Mouse (Mus musculus) left cerebral cortex, postnatal 10 days (tissue): ENCODE measurements around the gene Gm17027. TPM values are rescaled to one million over a fixed set of nuclear protein-coding genes. Genes with fewer than 3 reads are reported as not detected.
"Not testable (repeated sequence)": the region's sequence is repeated elsewhere in the genome, so short reads cannot be mapped to it uniquely, and the experiment has no call there.

Source experiments
- DNase-seq, 2 experiments: peaks; one replicate each; pipeline ENCODE4 v3.0.0; 2021 to 2022; ENCODE audit warnings: low spot score in 2 of 2, mixed read lengths in 1 of 2; ENCODE audit errors: extremely low spot score in 1 of 2
- intact Hi-C: fragments of 180-260 bp; cut with DNase I; formaldehyde crosslinking; loops from one replicate; pipeline ENCODE4 v1.15.1; 2025
- total RNA-seq, 2 experiments: library from RNA; stranded (reverse); gene quantifications; 2 replicates each; pipeline ENCODE4 v1.2.3; 2021

Gm17027 gene
- total RNA-seq, result not detected

GRCm38 (mm10) chr14:42162522-42162921, at the start of gene Gm17027:
Gm17027 (minus strand) TSS chr14:42162622.
- intact Hi-C loops, DNase-seq: not testable (repeated sequence)

GRCm38 (mm10) chr14:42190691-42191090, 28.3 kb upstream of the Gm17027 start, which contains the start of gene Gm3573:
Gm3573 (minus strand) TSS chr14:42190791.
- DNase-seq, intact Hi-C loops: not testable (repeated sequence)

DNA sequence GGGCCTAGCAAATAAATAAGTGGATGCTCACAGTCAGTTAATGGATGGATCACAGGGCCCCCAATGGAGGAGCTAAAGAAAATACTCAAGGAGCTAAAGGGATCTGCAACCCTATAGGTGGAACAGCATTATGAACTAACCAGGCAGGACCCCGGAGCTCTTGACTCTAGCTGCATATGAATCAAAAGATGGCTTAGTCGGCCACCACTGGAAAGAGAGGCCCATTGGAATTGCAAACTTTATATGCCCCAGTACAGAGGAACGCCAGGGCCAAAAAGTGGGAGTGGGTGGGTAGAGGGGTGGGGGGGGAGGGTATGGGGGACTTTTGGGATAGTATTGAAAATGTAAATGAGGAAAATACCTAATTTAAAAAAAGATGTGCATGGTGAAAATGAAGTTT, 21.5 kb upstream of the Gm17027 start:
- intact Hi-C loops, result not testable (repeated sequence)
- peak in 1 of 2 experiments; percentile 22 for DNase-seq

GRCm38 (mm10) chr14:42134571-42134970, 27.9 kb downstream of the Gm17027 start:
- intact Hi-C loops, result not testable (repeated sequence)
- DNase-seq, result peak in 1 of 2 experiments; percentile 20

- intact Hi-C loops, result not testable (repeated sequence)
Measured at GRCm38 (mm10) chr14:42133806-42134205, 28.6 kb downstream of the Gm17027 start.

GRCm38 (mm10) chr14:42117269-42117668, 45.2 kb downstream of the Gm17027 start, which contains the start of gene Gm7951:
Gm7951 (minus strand) TSS chr14:42117369.
- intact Hi-C loops, DNase-seq: not testable (repeated sequence)

More at GRCm38 (mm10) chr14:42133806-42134205, 28.6 kb downstream of the Gm17027 start:
- DNase-seq, result peak in 1 of 2 experiments; percentile 22

Other genes with a start within 250 kb of the Gm17027 start
- gene 1700049E17Rik1, start 237.7 kb downstream of the Gm17027 start, total RNA-seq, result not detected
- gene 1700024B05Rik, start 218.6 kb downstream of the Gm17027 start, total RNA-seq, result not detected
- not detected for gene Gm6401, start 194.7 kb downstream of the Gm17027 start, total RNA-seq
- gene Gm3543, start 179.3 kb downstream of the Gm17027 start, total RNA-seq, result 1 to 10 TPM in 1 of 2 experiments, under 1 TPM in 1; 0.88 to 2.3 TPM
- not detected for gene Gm7951, start 45.3 kb downstream of the Gm17027 start, total RNA-seq
- gene Gm3573, start 28.2 kb upstream of the Gm17027 start, total RNA-seq, result 1 to 10 TPM; 2.1 TPM
- gene Gm17026, start 97.4 kb upstream of the Gm17027 start, total RNA-seq, result not detected
- not detected for gene Gm9611, start 134.7 kb upstream of the Gm17027 start, total RNA-seq
- not detected for gene Gm7995, start 147.6 kb upstream of the Gm17027 start, total RNA-seq